Mouse (Mus musculus): ENCODE measurements at regions not wholly inside any gene's neighbourhood (a gene's known extent, or its start where the extent isn't known, plus 50 kb on each side); places are given as distances from the start of the nearest gene placed in this dataset.

- TF ChIP-seq CTCF (IDR thresholded peaks at IDR 0.05; ENCODE audit: borderline replicate concordance, insufficient read depth, low read length) (no peak), POLR2A (IDR thresholded peaks at IDR 0.05; ENCODE audit: low read depth, low read length) (no peak)
Measured at GRCm38 (mm10) chr2:51422442-51422841, 204.9 kb upstream of the Tas2r134 start.

All from embryonic fibroblast, embryonic 13.5 days (primary cell).